Mouse (Mus musculus): ENCODE results near the gene A030005L19Rik. TPM values are rescaled to one million over a fixed set of nuclear protein-coding genes. Genes with fewer than 3 reads are reported as not detected.

Gene A030005L19Rik
- polyA plus RNA-seq, 1 experiment from 2014 or later, result not detected

Other genes with a start within 250 kb of the A030005L19Rik start
- 410 and 433 TPM in 2 replicates for gene Mff, start 188.4 kb upstream of the A030005L19Rik start, polyA plus RNA-seq (2015; fragmentation: Nextera tagmentation; extraction: Ambion mirVana)
- gene Tm4sf20, start 144.9 kb upstream of the A030005L19Rik start, polyA plus RNA-seq (2015; fragmentation: Nextera tagmentation; extraction: Ambion mirVana), result not detected in 2 replicates
- gene Gm47791, start 142.1 kb upstream of the A030005L19Rik start, polyA plus RNA-seq (2015; fragmentation: Nextera tagmentation; extraction: Ambion mirVana), result not detected in 2 replicates
- gene Agfg1, start 73.8 kb upstream of the A030005L19Rik start, polyA plus RNA-seq (2015; fragmentation: Nextera tagmentation; extraction: Ambion mirVana), result 33.7 and 39.9 TPM in 2 replicates
- not detected in 2 replicates for gene A030014E15Rik, start 11.6 kb downstream of the A030005L19Rik start, polyA plus RNA-seq (2015; fragmentation: Nextera tagmentation; extraction: Ambion mirVana)
- gene Gm6217, start 18.1 kb downstream of the A030005L19Rik start, polyA plus RNA-seq (2015; fragmentation: Nextera tagmentation; extraction: Ambion mirVana), result not detected in 2 replicates
- gene A030003K21Rik, start 30.1 kb downstream of the A030005L19Rik start, polyA plus RNA-seq (2015; fragmentation: Nextera tagmentation; extraction: Ambion mirVana), result not detected in 2 replicates
- gene Gm7544, start 42.7 kb downstream of the A030005L19Rik start, polyA plus RNA-seq (2015; fragmentation: Nextera tagmentation; extraction: Ambion mirVana), result not detected in 2 replicates
- not detected in 2 replicates for gene Gm47955, start 47.0 kb downstream of the A030005L19Rik start, polyA plus RNA-seq (2015; fragmentation: Nextera tagmentation; extraction: Ambion mirVana)
- not detected in 2 replicates for gene Gm47959, start 87.2 kb downstream of the A030005L19Rik start, polyA plus RNA-seq (2015; fragmentation: Nextera tagmentation; extraction: Ambion mirVana)
- 1.2 TPM in 2 replicates for gene Slc19a3, start 125.1 kb downstream of the A030005L19Rik start, polyA plus RNA-seq (2015; fragmentation: Nextera tagmentation; extraction: Ambion mirVana)
- not detected in 2 replicates for gene Krtap28-10, start 129.2 kb downstream of the A030005L19Rik start, polyA plus RNA-seq (2015; fragmentation: Nextera tagmentation; extraction: Ambion mirVana)
- not detected in 2 replicates for gene Gm47969, start 131.6 kb downstream of the A030005L19Rik start, polyA plus RNA-seq (2015; fragmentation: Nextera tagmentation; extraction: Ambion mirVana)
- gene A030005K14Rik, start 146.1 kb downstream of the A030005L19Rik start, polyA plus RNA-seq (2015; fragmentation: Nextera tagmentation; extraction: Ambion mirVana), result not detected in 2 replicates
- not detected in 2 replicates for gene Krtap28-13, start 147.6 kb downstream of the A030005L19Rik start, polyA plus RNA-seq (2015; fragmentation: Nextera tagmentation; extraction: Ambion mirVana)
- not detected in 2 replicates for gene Ccl20, start 203.4 kb downstream of the A030005L19Rik start, polyA plus RNA-seq (2015; fragmentation: Nextera tagmentation; extraction: Ambion mirVana)
- 0.82 and 0.89 TPM in 2 replicates for gene Daw1, start 246.4 kb downstream of the A030005L19Rik start, polyA plus RNA-seq (2015; fragmentation: Nextera tagmentation; extraction: Ambion mirVana)

All from forebrain, embryonic 16.5 days (tissue).